Mouse (Mus musculus): ENCODE measurements at regions not wholly inside any gene's neighbourhood (a gene's known extent, or its start where the extent isn't known, plus 50 kb on each side); places are given as distances from the start of the nearest gene placed in this dataset.

DNA sequence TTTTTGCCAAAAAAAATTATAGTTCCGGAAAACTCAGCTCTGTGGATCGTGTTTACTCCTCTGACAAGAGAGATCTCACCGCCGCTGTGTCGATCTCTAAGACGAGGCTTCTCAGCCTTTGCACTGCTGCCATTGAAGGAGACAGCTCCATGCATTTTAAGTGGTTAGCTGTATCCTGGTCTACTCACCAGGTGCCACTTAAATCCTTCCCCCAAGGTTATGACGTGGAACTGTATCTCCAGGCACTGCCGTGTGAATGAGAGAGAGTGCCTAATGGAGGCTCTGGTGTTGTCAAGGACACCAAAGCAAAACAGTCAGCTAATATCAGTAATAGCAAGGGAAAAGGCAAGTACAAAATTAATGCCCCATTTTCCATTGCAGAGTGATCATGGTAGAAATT, 132.6 kb upstream of the Klf7 start:
- no peak for TF ChIP-seq GABPA (IDR thresholded peaks at IDR 0.05; ENCODE audit: insufficient replicate concordance, low read depth, low read length)
- no peak for TF ChIP-seq EP300 (IDR thresholded peaks at IDR 0.05; ENCODE audit: low read length)
- TF ChIP-seq MAZ (IDR thresholded peaks at IDR 0.05; ENCODE audit: low read depth, low read length): no peak
- TF ChIP-seq NELFE (IDR thresholded peaks at IDR 0.05; ENCODE audit: low read depth, low read length): no peak
- no peak for TF ChIP-seq CTCF (conservative IDR thresholded peaks at IDR 0.05 in 1 of 2, IDR thresholded peaks at IDR 0.05 in 1 of 2; ENCODE audit: low read depth in 2 of 2, low read length in 2 of 2)
- TF ChIP-seq POLR2A (IDR thresholded peaks at IDR 0.05; ENCODE audit: low read depth, low read length): no peak
- TF ChIP-seq E2F4 (IDR thresholded peaks at IDR 0.05; ENCODE audit: insufficient replicate concordance, low read depth, low read length): no peak

Data from CH12.LX (cell line).